Mouse (Mus musculus) liver, adult 2 months (tissue): Measurements from ENCODE around the gene G3bp1.

Source experiments
- CTCF ChIP-seq: fragments of 200-500 bp; IDR thresholded peaks from 2 replicates; pipeline ENCODE4 v1.5.1; 2011; ENCODE audit warnings: low read depth, low read length, control low read depth
- POLR2A ChIP-seq: fragments of 200-500 bp; IDR thresholded peaks from 2 replicates; pipeline ENCODE4 v1.6.1; 2011; ENCODE audit warnings: low read length, control low read depth; ENCODE audit not compliant: insufficient read depth; ENCODE audit errors: extremely low read depth

DNA sequence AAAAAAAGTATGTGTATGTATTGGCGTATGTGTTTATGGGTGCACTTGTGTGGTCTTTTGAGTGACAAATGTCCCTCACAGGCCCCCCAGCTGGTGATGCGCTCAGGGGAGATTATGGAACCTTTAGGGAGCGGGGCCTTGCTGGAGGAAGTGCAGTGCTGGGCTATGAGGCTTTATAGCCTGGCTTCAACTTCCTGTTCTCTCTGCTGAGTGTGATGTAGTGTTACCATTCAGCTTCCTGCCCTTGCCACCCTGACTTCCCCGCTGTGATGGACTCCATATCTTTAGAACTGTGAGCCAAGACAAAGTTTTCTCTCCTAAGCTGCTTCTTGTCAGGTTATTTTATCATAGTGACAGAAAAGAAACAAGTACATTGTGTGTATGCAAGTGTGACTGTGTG is 73.2 kb downstream of the G3bp1 start:
- TF ChIP-seq CTCF (no peak), POLR2A (no peak)
